Mouse (Mus musculus) 3134 (cell line): ENCODE results near the gene Lce1g.

ENCODE experiments used
- DNase-seq: peaks from one replicate; pipeline ENCODE4 v3.0.0-alpha.2; 2011; ENCODE audit warnings: low spot score; ENCODE audit not compliant: insufficient read length; ENCODE audit errors: extremely low read depth

Lce1g gene

DNA sequence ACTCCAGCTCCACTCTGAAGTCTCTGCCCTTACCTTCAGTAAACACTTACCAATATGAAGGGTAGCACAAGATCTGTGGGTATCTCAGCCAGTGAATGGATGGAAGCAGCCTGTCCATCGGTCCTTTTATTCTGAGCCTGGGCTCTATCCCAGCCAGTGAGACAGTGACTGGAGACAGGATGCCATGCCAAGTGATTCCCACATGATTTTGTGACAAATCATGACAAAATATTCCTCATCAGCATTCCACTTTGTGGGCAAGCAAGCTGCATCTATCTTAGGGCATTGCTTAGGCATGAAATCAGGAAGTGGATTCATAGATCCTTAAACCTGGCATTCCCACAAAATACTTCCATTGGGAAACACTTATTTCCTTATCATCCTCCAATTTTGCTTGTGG lies at the start of gene Lce1g:
TSS of gene Lce1g (minus strand) at position 101 of the 400 bp plus-strand sequence.
- peak; percentile 46 for DNase-seq

DNA sequence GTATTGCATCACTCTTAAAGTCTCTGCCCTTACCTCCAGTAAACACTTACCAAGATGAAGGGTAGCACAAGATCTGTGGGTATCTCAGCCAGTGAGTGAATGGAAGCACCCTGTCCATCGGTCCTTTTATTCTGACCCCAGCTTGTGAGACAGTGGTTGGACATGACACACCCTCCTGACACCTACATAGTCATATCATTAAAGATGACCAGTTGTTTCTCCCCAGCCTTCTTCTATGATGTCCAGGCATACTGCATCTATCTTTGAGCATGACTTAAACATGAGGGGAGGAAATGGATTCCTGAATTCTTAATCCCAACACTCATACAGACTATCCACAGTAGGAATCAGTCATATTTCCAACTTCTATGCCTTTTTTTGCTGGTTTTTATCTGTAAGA lies 38.3 kb upstream of the Lce1g start, which contains the start of gene Lce1j:
TSS of gene Lce1j (minus strand) at position 101 of the 400 bp plus-strand sequence.
- no peak for DNase-seq

DNA sequence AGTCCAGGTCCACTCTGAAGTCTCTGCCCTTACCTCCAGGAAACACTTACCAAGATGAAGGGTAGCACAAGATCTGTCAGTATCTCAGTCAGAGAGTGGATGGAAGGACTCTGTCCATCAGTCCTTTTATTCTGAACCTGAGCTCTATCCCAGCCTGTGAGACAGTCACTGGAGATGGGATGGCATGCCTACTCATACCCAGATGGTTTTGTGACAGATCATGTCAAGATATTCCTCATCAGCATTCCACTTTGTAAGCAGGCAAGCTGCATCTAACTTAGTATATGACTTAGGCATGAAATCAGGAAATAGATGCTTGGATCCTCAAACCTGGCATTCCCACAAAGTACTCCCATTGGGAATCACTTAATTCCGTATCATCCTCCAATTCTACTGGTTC lies 26.7 kb upstream of the Lce1g start, which contains the start of gene Lce1i:
TSS of gene Lce1i (minus strand) at position 101 of the 400 bp plus-strand sequence.
- no peak for DNase-seq

DNA sequence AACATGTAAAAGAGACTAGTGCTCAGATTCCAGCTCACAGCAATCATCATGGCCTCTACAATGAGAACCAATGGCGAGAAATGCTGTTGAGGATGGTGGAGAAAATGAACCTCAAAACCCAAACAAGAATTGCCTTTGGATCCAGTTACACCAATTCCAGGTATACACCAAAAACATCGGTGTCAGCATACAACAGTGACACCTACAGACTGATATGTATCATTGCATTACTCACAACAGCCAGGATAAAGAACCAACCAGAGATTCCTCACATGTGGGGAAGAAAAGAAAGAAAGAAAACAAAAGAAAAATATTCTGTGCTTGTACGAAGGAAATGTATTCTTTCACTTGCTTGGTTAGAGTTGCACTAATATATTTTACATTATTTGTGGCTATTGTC lies 19.4 kb upstream of the Lce1g start:
- DNase-seq: peak; percentile 26

DNA sequence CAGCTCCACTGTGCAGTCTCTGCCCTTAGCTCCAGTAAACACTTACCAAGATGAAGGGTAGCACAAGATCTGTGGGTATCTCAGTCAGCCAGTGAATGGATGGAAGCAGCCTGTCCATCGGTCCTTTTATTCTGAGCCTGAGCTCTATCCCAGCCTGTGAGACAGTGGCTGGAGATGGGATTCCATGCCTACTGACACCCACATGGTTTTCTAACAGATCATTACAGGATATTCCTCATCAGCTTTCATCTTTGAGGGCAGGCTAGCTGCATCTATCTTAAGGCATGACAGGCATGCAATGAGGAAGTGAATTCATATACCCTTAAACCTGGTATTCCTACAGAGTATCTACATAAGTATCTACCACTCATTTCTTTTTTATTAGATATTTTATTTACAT lies 12.8 kb upstream of the Lce1g start, which contains the start of gene Lce1h:
TSS of gene Lce1h (minus strand) at position 101 of the 400 bp plus-strand sequence.
- no peak for DNase-seq

DNA sequence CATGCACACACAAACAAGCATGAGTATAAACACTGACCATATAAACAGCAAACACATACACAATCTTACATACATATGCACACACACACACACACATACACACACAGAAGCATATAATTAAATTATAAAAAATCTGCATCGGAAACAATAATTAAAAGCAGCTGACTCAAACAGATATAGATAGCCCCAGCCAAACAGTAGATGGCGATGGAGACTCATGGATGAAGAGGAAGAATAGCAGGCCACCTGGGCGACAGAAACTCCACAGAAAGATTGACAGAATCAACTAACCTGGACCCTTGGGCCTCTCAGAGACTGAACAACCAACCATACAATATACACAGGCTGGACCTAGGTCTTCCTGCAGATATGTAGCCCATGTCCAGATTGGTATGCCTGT lies 1.1 kb upstream of the Lce1g start:
- no peak for DNase-seq

DNA sequence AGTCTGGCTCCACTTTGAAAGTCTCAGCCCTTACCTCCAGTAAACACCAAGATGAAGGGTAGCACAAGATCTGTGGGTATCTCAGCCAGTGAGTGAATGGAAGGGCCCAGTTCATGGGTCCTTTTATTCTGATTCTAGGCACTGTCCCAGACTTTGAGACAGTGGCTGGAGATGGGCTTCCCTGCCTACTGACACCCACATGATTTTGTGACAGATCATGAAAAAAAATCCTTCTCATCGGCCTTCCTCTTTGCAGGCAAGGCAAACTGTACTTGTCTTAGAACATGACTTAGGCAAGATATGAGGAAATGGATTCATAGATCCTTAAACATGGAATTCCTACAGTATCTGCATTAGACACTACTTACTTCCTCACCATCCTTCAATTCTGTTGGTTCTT lies 13.1 kb downstream of the Lce1g start, which contains the start of gene Gm38119:
TSS of gene Gm38119 (minus strand) at position 101 of the 400 bp plus-strand sequence.
- DNase-seq: no peak

DNA sequence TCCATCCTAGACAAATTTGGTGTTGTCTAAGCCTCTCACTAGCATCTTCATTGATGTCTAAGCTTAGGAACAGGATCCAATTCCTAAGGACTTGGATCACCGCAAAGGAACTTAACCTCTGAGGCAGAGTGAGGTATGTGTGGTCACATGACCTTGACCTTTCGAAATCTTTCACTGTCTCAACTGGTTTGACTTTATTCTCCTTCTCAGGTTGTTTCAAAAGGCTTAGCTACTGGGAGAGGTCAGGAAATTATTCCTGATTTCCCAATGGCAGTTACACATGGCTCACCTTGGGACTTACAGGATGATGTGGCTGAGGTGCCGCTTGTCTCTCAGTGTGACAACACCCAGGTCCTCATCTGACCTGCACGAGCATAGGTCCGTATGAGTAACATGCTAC lies 29.5 kb downstream of the Lce1g start:
- peak; percentile 57 for DNase-seq

DNA sequence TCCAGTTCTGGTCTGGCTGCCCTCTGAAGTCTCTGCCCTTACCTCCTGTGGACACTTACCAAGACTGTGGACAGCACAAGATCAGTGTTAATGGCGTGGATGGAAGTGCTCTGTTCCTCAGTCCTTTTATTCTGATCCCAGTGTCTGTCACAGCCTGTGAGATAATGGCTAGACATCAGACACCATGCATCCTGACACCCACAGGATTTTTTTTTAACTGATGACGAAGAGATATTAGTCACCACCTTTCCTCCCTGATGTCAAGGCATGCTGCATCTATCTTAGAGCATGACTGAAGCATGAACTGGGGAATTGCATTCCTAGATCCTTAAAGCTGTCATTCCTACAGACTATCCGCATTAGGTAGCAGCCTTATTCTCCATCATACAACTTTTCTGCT lies 31.9 kb downstream of the Lce1g start, which contains the start of gene Lce1f:
TSS of gene Lce1f (minus strand) at position 101 of the 400 bp plus-strand sequence.
- no peak for DNase-seq

DNA sequence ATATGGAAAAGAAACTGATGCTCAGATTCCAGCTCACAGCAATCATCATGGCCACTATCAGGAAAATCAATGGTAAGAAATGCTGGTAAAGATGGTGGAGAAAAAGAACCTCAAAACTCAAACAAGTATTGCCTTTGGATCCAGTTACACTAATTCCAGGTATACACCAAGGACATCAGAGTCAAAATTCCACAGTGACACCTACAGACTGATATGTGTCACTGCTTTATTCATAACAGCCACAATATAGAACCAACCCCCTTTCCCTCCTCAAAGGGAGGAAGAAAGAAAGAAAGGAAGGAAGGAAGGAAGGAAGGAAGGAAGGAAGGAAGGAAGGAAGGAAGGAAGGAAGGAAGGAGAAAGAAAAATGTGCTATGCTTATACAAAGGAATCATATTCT lies 37.0 kb downstream of the Lce1g start:
- no peak for DNase-seq

DNA sequence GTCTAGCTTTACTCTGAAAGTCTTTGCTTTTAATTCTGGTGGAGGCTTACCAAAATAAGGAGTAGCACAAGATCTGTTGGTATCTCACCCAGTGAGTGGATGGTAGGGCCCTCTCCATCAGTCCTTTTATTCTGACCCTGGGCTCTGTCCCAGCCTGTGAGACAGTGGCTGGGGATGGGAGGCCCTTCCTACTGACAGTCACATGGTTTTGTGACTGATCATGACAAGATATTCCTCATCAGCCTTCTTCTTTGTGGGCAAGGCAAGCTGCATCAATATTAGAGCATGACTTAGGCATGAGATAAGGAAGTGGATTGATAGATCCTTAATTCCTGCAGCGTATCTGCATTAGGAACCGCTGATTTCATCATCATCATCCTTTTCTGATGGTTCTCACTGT lies 43.2 kb downstream of the Lce1g start, which contains the start of gene Lce1e:
TSS of gene Lce1e (minus strand) at position 101 of the 400 bp plus-strand sequence.
- DNase-seq: no peak
